Mouse (Mus musculus) lung, embryonic 14.5 days (tissue): ENCODE results near the gene Scn1b. TPM values are rescaled to one million over a fixed set of nuclear protein-coding genes. Genes with fewer than 3 reads are reported as not detected.
A peak's percentile ranks its signal among the peaks of the same experiment; 100 is the strongest.

Experiments
- ATAC-seq: fragments of 200-750 bp; cut with Nextera tagmentation; 2 replicates; pipeline ENCODE4 v1.8.0; 2017; ENCODE audit warnings: mild to moderate bottlenecking, moderate TSS enrichment, moderate library complexity; ENCODE audit not compliant: insufficient read depth
- DNase-seq: peaks from one replicate; pipeline ENCODE4 v3.0.0-alpha.2; 2015
- H3K27ac ChIP-seq: fragments of 300-500 bp; sonication (generic); 2 replicates; pipeline ENCODE4 v1.5.1; 2014; ENCODE audit warnings: low read depth, mild to moderate bottlenecking, moderate library complexity
- H3K27me3 ChIP-seq: fragments of 300-500 bp; sonication (generic); 2 replicates; pipeline ENCODE4 v1.6.1; 2014; ENCODE audit warnings: low read length, control low read depth; ENCODE audit not compliant: insufficient read depth
- H3K36me3 ChIP-seq: fragments of 300-500 bp; sonication (generic); 2 replicates; pipeline ENCODE4 v1.6.1; 2014; ENCODE audit warnings: control low read depth; ENCODE audit not compliant: insufficient read depth
- H3K4me1 ChIP-seq: fragments of 300-500 bp; sonication (generic); 2 replicates; pipeline ENCODE4 v1.6.1; 2014; ENCODE audit warnings: antibody characterized with exemption, control low read depth; ENCODE audit not compliant: insufficient read depth
- H3K4me2 ChIP-seq: fragments of 300-500 bp; sonication (generic); 2 replicates; pipeline ENCODE4 v1.6.1; 2014; ENCODE audit warnings: mild to moderate bottlenecking
- H3K4me3 ChIP-seq: fragments of 300-500 bp; sonication (generic); 2 replicates; pipeline ENCODE4 v1.5.1; 2014; ENCODE audit warnings: low read depth, low read length
- H3K9ac ChIP-seq: fragments of 300-500 bp; sonication (generic); 2 replicates; pipeline ENCODE4 v1.6.1; 2014
- H3K9me3 ChIP-seq: fragments of 300-500 bp; sonication (generic); 2 replicates; pipeline ENCODE4 v1.6.1; 2016; ENCODE audit warnings: low read depth, low read length, control low read depth
- CTCF ChIP-seq: IDR thresholded peaks from 2 replicates; pipeline ENCODE4 v1.5.1; 2016; ENCODE audit warnings: antibody characterized with exemption, low read depth
- WGBS: fragments of 180-500 bp; shearing (Covaris S2); extraction: QIAGEN DNeasy Blood & Tissue Kit; methylation state at CpG from one replicate; pipeline ENCODE4 v1.1.7; 2014; 5-methylcytosine and 5-hydroxymethylcytosine counted together
- polyA plus RNA-seq: library from polyadenylated mRNA; unstranded; fragments of >200 nt; fragmentation: Nextera tagmentation; extraction: Ambion mirVana; gene quantifications from 2 replicates; pipeline ENCODE4 v1.2.1, GENCODE M21; 2014

The Scn1b gene
- polyA plus RNA-seq, 1 experiment from 2014 or later: 1.3 TPM

GRCm38 (mm10) chr7:31073546-31073945, 53.3 kb downstream of the Scn1b start:
- Histone ChIP-seq H3K36me3 (no peaks in the 10 kb centered on the region), H3K9me3 (no peaks in the 10 kb centered on the region), H3K9ac (no peak overlapping the region), H3K4me1 (0 out of 2 replicates have a peak, but pooled peaks cover 3% of the 10 kb centered on the region), H3K27ac (no peak overlapping the region), H3K4me3 (no peak overlapping the region), H3K4me2 (no peak overlapping the region), H3K27me3 (no peaks in the 10 kb centered on the region)
- ATAC-seq: no peak
- TF ChIP-seq CTCF: no peak
- no peak for DNase-seq

GRCm38 (mm10) chr7:31072326-31072725, 54.5 kb downstream of the Scn1b start:
- DNase-seq (no peak), ATAC-seq (no peak)
- no peak overlapping the region for H3K27ac ChIP-seq
- H3K4me3 ChIP-seq: no peak overlapping the region
- no peaks in the 10 kb centered on the region for H3K27me3 ChIP-seq
- H3K36me3 ChIP-seq: no peaks in the 10 kb centered on the region
- H3K4me1 ChIP-seq: peaks cover 3% of the 10 kb centered on the region; the same call in 1 of the 2 replicates
- H3K4me2 ChIP-seq: no peak overlapping the region
- no peaks in the 10 kb centered on the region for H3K9me3 ChIP-seq
- no peak for TF ChIP-seq CTCF
- 34% methylated on average over 9 of the region's 9 CpGs for WGBS
- no peak overlapping the region for H3K9ac ChIP-seq

- no peak for TF ChIP-seq CTCF
- DNase-seq (no peak), ATAC-seq (no peak)
- Histone ChIP-seq H3K4me2 (no peak overlapping the region), H3K27ac (no peak overlapping the region), H3K4me1 (peaks cover 3% of the 10 kb centered on the region; the same call in 1 of the 2 replicates), H3K36me3 (no peaks in the 10 kb centered on the region), H3K9ac (no peak overlapping the region), H3K9me3 (no peaks in the 10 kb centered on the region), H3K27me3 (no peaks in the 10 kb centered on the region), H3K4me3 (no peak overlapping the region)
- 75% methylated on average over 6 of the region's 6 CpGs for WGBS
These were observed 56.5 kb downstream of the Scn1b start for GRCm38 (mm10) chr7:31070324-31070723.

GRCm38 (mm10) chr7:31069491-31069890, 57.3 kb downstream of the Scn1b start:
- no peaks in the 10 kb centered on the region for H3K9me3 ChIP-seq
- no peaks in the 10 kb centered on the region for H3K36me3 ChIP-seq
- no peak overlapping the region for H3K4me3 ChIP-seq
- ATAC-seq (no peak), DNase-seq (no peak)
- no peak overlapping the region for H3K27ac ChIP-seq
- no peak for TF ChIP-seq CTCF
- H3K9ac ChIP-seq: no peak overlapping the region
- H3K4me2 ChIP-seq: no peak overlapping the region
- WGBS: 83% methylated on average over 14 of the region's 14 CpGs
- peaks cover 3% of the 10 kb centered on the region; the same call in 1 of the 2 replicates for H3K4me1 ChIP-seq
- H3K27me3 ChIP-seq: no peaks in the 10 kb centered on the region

GRCm38 (mm10) chr7:31067836-31068235, 59.0 kb downstream of the Scn1b start:
- DNase-seq (peak; percentile 74), ATAC-seq (peak; percentile 61)
- Histone ChIP-seq H3K27ac (no peak overlapping the region), H3K27me3 (no peaks in the 10 kb centered on the region), H3K9ac (no peak overlapping the region), H3K4me3 (no peak overlapping the region), H3K36me3 (no peaks in the 10 kb centered on the region), H3K9me3 (no peaks in the 10 kb centered on the region), H3K4me2 (no peak overlapping the region), H3K4me1 (peaks cover 3% of the 10 kb centered on the region; the same call in 1 of the 2 replicates)
- no peak for TF ChIP-seq CTCF
- 28% methylated on average over 5 of the region's 5 CpGs for WGBS

Other genes starting within 250 kb of the Scn1b start
- gene Cd22, start 246.7 kb downstream of the Scn1b start, polyA plus RNA-seq: 0.32 TPM in 1 of 2 replicates, not detected in the other
- gene Mag, start 212.1 kb downstream of the Scn1b start, polyA plus RNA-seq: 0.12 and 0.25 TPM in 2 replicates
- not detected in 2 replicates for gene Hamp2, start 202.3 kb downstream of the Scn1b start, polyA plus RNA-seq
- gene Hamp, start 183.0 kb downstream of the Scn1b start, polyA plus RNA-seq: not detected in 2 replicates
- gene Usf2, start 170.2 kb downstream of the Scn1b start, polyA plus RNA-seq: 21.8 and 23.3 TPM in 2 replicates
- 66.2 and 67.4 TPM in 2 replicates for gene Lsr, start 153.5 kb downstream of the Scn1b start, polyA plus RNA-seq
- 3.6 and 4.9 TPM in 2 replicates for gene Fam187b, start 153.2 kb downstream of the Scn1b start, polyA plus RNA-seq
- gene Fxyd5, start 84.5 kb downstream of the Scn1b start, polyA plus RNA-seq: 40.4 and 43.9 TPM in 2 replicates
- gene Fxyd7, start 75.5 kb downstream of the Scn1b start, polyA plus RNA-seq: 9.1 and 9.8 TPM in 2 replicates
- gene Fxyd1, start 69.8 kb downstream of the Scn1b start, polyA plus RNA-seq: 51.4 and 56.6 TPM in 2 replicates
- 0.13 and 0.38 TPM in 2 replicates for gene Lgi4, start 67.7 kb downstream of the Scn1b start, polyA plus RNA-seq
- 30.7 and 34.0 TPM in 2 replicates for gene Fxyd3, start 50.3 kb downstream of the Scn1b start, polyA plus RNA-seq
- 9.9 and 10.8 TPM in 2 replicates for gene Hpn, start 11.7 kb downstream of the Scn1b start, polyA plus RNA-seq
- 56.7 and 67.2 TPM in 2 replicates for gene Gramd1a, start 28.9 kb upstream of the Scn1b start, polyA plus RNA-seq
- not detected in 2 replicates for gene Scgb2b2, start 163.5 kb upstream of the Scn1b start, polyA plus RNA-seq
- gene Scgb1b2, start 164.8 kb upstream of the Scn1b start, polyA plus RNA-seq: not detected in 2 replicates
- gene Scgb2b3, start 235.1 kb upstream of the Scn1b start, polyA plus RNA-seq: not detected in 2 replicates
- gene Scgb1b3, start 248.6 kb upstream of the Scn1b start, polyA plus RNA-seq: not detected in 2 replicates